Mouse (Mus musculus): ENCODE measurements around the gene H2-Eb2.
A peak's percentile ranks its signal among the peaks of the same experiment; 100 is the strongest.
"Not testable (repeated sequence)": the region's sequence is repeated elsewhere in the genome, so short reads cannot be mapped to it uniquely, and the experiment has no call there.

The H2-Eb2 gene

GRCm38 (mm10) chr17:34306407-34306806 lies 19.1 kb upstream of the H2-Eb2 start:
- DNase-seq, result no peak

- DNase-seq, result no peak
Measured at GRCm38 (mm10) chr17:34307216-34307615, 18.2 kb upstream of the H2-Eb2 start.

- DNase-seq, result no peak
Measured at GRCm38 (mm10) chr17:34308161-34308560, 17.3 kb upstream of the H2-Eb2 start.

GRCm38 (mm10) chr17:34309225-34309624 lies 16.2 kb upstream of the H2-Eb2 start:
- no peak for DNase-seq

GRCm38 (mm10) chr17:34309683-34310385 lies 15.6 kb upstream of the H2-Eb2 start:
- DNase-seq, result peak; percentile 75

- DNase-seq, result not testable (repeated sequence)
Measured at GRCm38 (mm10) chr17:34310526-34310925, 14.9 kb upstream of the H2-Eb2 start.

- no peak for DNase-seq
Measured at GRCm38 (mm10) chr17:34312185-34312584, 13.3 kb upstream of the H2-Eb2 start.

- DNase-seq, result peak; percentile 74
Measured at GRCm38 (mm10) chr17:34313393-34313792, 12.1 kb upstream of the H2-Eb2 start.

- DNase-seq, result no peak
Measured at GRCm38 (mm10) chr17:34314286-34314685, 11.2 kb upstream of the H2-Eb2 start.

- DNase-seq, result no peak
Measured at GRCm38 (mm10) chr17:34315512-34315911, 10.0 kb upstream of the H2-Eb2 start.

GRCm38 (mm10) chr17:34316697-34317096 lies 8.8 kb upstream of the H2-Eb2 start:
- DNase-seq, result no peak

GRCm38 (mm10) chr17:34317275-34317674 lies 8.2 kb upstream of the H2-Eb2 start:
- DNase-seq, result no peak

GRCm38 (mm10) chr17:34326373-34326772 lies 908 bp downstream of the H2-Eb2 start:
- DNase-seq, result no peak

GRCm38 (mm10) chr17:34329807-34330206 lies 4.3 kb downstream of the H2-Eb2 start:
- no peak for DNase-seq

- no peak for DNase-seq
Measured at GRCm38 (mm10) chr17:34331200-34331599, 5.7 kb downstream of the H2-Eb2 start.

GRCm38 (mm10) chr17:34340619-34341402 lies 15.3 kb downstream of the H2-Eb2 start:
- no peak for DNase-seq

- no peak for DNase-seq
Measured at GRCm38 (mm10) chr17:34344882-34345281, 19.4 kb downstream of the H2-Eb2 start.

GRCm38 (mm10) chr17:34345486-34345885 lies 20.0 kb downstream of the H2-Eb2 start:
- no peak for DNase-seq

GRCm38 (mm10) chr17:34346041-34346440 lies 20.6 kb downstream of the H2-Eb2 start:
- no peak for DNase-seq

- DNase-seq, result peak; percentile 77
Measured at GRCm38 (mm10) chr17:34347606-34348308, 22.3 kb downstream of the H2-Eb2 start.

GRCm38 (mm10) chr17:34349429-34349828 lies 24.0 kb downstream of the H2-Eb2 start:
- DNase-seq, result peak; percentile 79

- DNase-seq, result no peak
Measured at GRCm38 (mm10) chr17:34354539-34354938, 29.1 kb downstream of the H2-Eb2 start, which contains the start of gene Btnl2. Gene Btnl2, plus strand, starts transcription at chr17:34354822.

- no peak for DNase-seq
Measured at GRCm38 (mm10) chr17:34354940-34355339, 29.5 kb downstream of the H2-Eb2 start.

Measured in kidney, adult 9 months (tissue).